Mouse (Mus musculus) E14TG2a.4 (cell line): Measurements from ENCODE around the gene Fsip1.

Source experiments
- CTCF ChIP-seq: conservative IDR thresholded peaks from 2 replicates; pipeline ENCODE4 v1.5.1; 2014; ENCODE audit warnings: low read length
- NANOG ChIP-seq: IDR thresholded peaks from 2 replicates; pipeline ENCODE4 v1.6.1; 2014; ENCODE audit warnings: borderline replicate concordance, low read length, mixed read lengths
- POU5F1 ChIP-seq: IDR thresholded peaks from 2 replicates; pipeline ENCODE4 v1.6.1; 2014; ENCODE audit warnings: low read length, borderline replicate concordance

- TF ChIP-seq CTCF (no peak), POU5F1 (no peak), NANOG (no peak)
These were observed 136.7 kb downstream of the Fsip1 start for GRCm38 (mm10) chr2:118120095-118120494.
